Mouse (Mus musculus): ENCODE measurements at regions not wholly inside any gene's neighbourhood (a gene's known extent, or its start where the extent isn't known, plus 50 kb on each side); places are given as distances from the start of the nearest gene placed in this dataset.

GRCm38 (mm10) chr1:124635246-124635768, 589.9 kb upstream of the Dpp10 start:
- TF ChIP-seq CTCF (IDR thresholded peaks at IDR 0.05; ENCODE audit: extremely low read depth, insufficient read depth, low read length) = no peak
- no peak for TF ChIP-seq POLR2A (IDR thresholded peaks at IDR 0.05; ENCODE audit: extremely low read depth, insufficient read depth, low read length)
